Mouse (Mus musculus) hindbrain, embryonic 13.5 days (tissue): ENCODE measurements at regions not wholly inside any gene's neighbourhood (a gene's known extent, or its start where the extent isn't known, plus 50 kb on each side); places are given as distances from the start of the nearest gene placed in this dataset.
"Not testable (repeated sequence)": the region's sequence is repeated elsewhere in the genome, so short reads cannot be mapped to it uniquely, and the experiment has no call there.

ENCODE experiments used
- ATAC-seq: fragments of 200-750 bp; cut with Nextera tagmentation; 2 replicates; pipeline ENCODE4 v1.8.0; 2017; ENCODE audit warnings: moderate TSS enrichment; ENCODE audit not compliant: low FRiP score
- H3K27ac ChIP-seq: fragments of 300-500 bp; sonication (generic); 2 replicates; pipeline ENCODE4 v1.5.1; 2015; ENCODE audit warnings: inconsistent platforms, mild to moderate bottlenecking, moderate library complexity
- H3K27me3 ChIP-seq: fragments of 300-500 bp; sonication (generic); 2 replicates; pipeline ENCODE4 v1.6.1; 2015; ENCODE audit warnings: mild to moderate bottlenecking, inconsistent platforms
- H3K36me3 ChIP-seq: fragments of 300-500 bp; sonication (generic); 2 replicates; pipeline ENCODE4 v1.6.1; 2015; ENCODE audit warnings: mild to moderate bottlenecking, inconsistent platforms
- H3K4me1 ChIP-seq: fragments of 300-500 bp; sonication (generic); replicated peaks from 2 replicates; pipeline ENCODE4 v1.6.1; 2015; ENCODE audit warnings: inconsistent platforms
- H3K4me2 ChIP-seq: fragments of 300-500 bp; sonication (generic); 2 replicates; pipeline ENCODE4 v1.6.1; 2015; ENCODE audit warnings: inconsistent platforms, mild to moderate bottlenecking, moderate library complexity
- H3K4me3 ChIP-seq: fragments of 300-500 bp; sonication (generic); 2 replicates; pipeline ENCODE4 v1.5.1; 2015; ENCODE audit warnings: mild to moderate bottlenecking, inconsistent platforms
- H3K9ac ChIP-seq: fragments of 300-500 bp; sonication (generic); 2 replicates; pipeline ENCODE4 v1.6.1; 2015; ENCODE audit warnings: mild to moderate bottlenecking, inconsistent platforms
- H3K9me3 ChIP-seq: fragments of 300-500 bp; sonication (generic); 2 replicates; pipeline ENCODE4 v1.6.1; 2016; ENCODE audit warnings: inconsistent platforms
- WGBS: fragments of 180-500 bp; shearing (Covaris S2); methylation state at CpG from one replicate; pipeline ENCODE4 v1.1.7; 2015; 5-methylcytosine and 5-hydroxymethylcytosine counted together

- no peaks in the 10 kb centered on the region for H3K27me3 ChIP-seq
- H3K36me3 ChIP-seq = no peaks in the 10 kb centered on the region
- no peaks in the 10 kb centered on the region for H3K9me3 ChIP-seq
- H3K27ac ChIP-seq = no peak overlapping the region
- H3K9ac ChIP-seq = no peak overlapping the region
- WGBS = 80% methylated on average over 3 of the region's 3 CpGs
- H3K4me1 ChIP-seq = no peaks in the 10 kb centered on the region
- no peak overlapping the region for H3K4me2 ChIP-seq
- H3K4me3 ChIP-seq = no peak overlapping the region
- ATAC-seq = no peak
Measured at GRCm38 (mm10) chr15:5695015-5695414, 451.0 kb upstream of the Ptger4 start.

- no peaks in the 10 kb centered on the region for H3K4me1 ChIP-seq
- H3K9ac ChIP-seq = no peak overlapping the region
- WGBS = 92% methylated on average over 5 of the region's 5 CpGs
- no peaks in the 10 kb centered on the region for H3K36me3 ChIP-seq
- H3K27ac ChIP-seq = no peak overlapping the region
- H3K27me3 ChIP-seq = no peaks in the 10 kb centered on the region
- no peak for ATAC-seq
- H3K4me2 ChIP-seq = no peak overlapping the region
- no peak overlapping the region for H3K4me3 ChIP-seq
- H3K9me3 ChIP-seq = no peaks in the 10 kb centered on the region
Measured at GRCm38 (mm10) chr15:5708454-5708853, 464.5 kb upstream of the Ptger4 start.

DNA sequence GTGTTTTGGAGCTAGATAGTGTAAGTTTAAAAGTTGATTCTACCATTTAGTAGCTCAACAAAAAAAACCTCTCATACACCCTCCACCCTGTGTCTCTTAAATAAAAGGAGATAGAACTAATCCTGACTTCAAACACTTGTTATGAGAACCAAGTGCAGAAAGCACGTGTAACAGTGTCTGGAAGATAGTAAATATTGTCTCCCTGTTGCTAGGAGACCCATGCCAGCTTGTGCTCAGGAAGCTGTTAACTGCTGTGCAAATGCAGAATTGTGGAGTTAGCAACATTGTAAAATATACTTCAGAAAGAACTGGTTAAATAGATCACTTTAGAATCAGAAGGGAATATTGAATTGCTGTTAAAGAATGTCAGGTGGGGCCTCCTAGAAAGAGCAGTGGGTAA lies 496.7 kb upstream of the Ptger4 start:
- no peak overlapping the region for H3K4me2 ChIP-seq
- no peaks in the 10 kb centered on the region for H3K27me3 ChIP-seq
- WGBS = 41% methylated on average over 1 of the region's 1 CpGs
- no peaks in the 10 kb centered on the region for H3K4me1 ChIP-seq
- H3K4me3 ChIP-seq = no peak overlapping the region
- H3K9me3 ChIP-seq = no peaks in the 10 kb centered on the region
- no peak for ATAC-seq
- no peak overlapping the region for H3K27ac ChIP-seq
- no peak overlapping the region for H3K9ac ChIP-seq
- no peaks in the 10 kb centered on the region for H3K36me3 ChIP-seq

DNA sequence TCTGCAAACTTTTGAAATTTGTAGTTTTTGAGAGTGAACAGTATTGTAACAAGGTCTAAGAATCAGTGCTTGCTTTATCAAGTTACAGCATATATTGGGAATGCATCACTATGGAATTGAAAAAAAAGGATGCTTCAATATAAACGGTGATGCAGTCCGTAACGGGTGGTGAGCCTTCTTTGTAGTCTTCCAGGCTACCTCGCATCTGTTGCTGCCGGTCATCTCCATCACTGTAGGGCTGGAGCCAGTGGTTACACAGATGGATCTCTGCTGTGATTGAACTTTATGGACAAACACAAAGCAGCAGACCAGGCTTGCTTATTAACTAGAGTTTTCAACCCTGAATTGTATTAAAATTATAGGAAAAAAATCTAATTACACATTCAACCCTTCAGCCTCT lies 499.9 kb upstream of the Ptger4 start:
- H3K4me2 ChIP-seq = no peak overlapping the region
- no peaks in the 10 kb centered on the region for H3K9me3 ChIP-seq
- H3K27me3 ChIP-seq = no peaks in the 10 kb centered on the region
- no peaks in the 10 kb centered on the region for H3K36me3 ChIP-seq
- no peaks in the 10 kb centered on the region for H3K4me1 ChIP-seq
- 94% methylated on average over 5 of the region's 5 CpGs for WGBS
- H3K9ac ChIP-seq = no peak overlapping the region
- no peak for ATAC-seq
- no peak overlapping the region for H3K4me3 ChIP-seq
- no peak overlapping the region for H3K27ac ChIP-seq

- WGBS = 92% methylated on average over 2 of the region's 2 CpGs
Measured at GRCm38 (mm10) chr15:5758690-5759089, 514.7 kb upstream of the Ptger4 start.

DNA sequence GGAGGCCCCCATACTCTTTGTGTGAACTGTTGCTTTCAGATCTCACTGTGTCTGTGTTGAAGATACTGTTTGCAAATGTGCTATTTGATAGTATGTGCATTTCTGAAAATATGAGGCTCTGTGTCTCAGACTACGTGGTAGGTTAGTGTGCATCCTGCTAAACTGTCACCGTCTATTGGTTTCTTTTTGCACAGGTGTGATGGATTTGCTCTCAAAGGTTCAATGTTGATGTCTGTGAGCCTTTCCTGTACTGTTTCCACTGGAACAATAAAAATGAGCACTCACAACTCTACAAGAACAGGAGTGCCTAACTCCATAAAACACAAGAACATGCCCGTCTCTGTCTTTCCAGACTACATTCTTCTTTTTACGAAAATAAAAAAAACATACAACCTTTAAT lies 518.2 kb upstream of the Ptger4 start:
- no peak overlapping the region for H3K4me2 ChIP-seq
- H3K27me3 ChIP-seq = no peaks in the 10 kb centered on the region
- no peak for ATAC-seq
- H3K4me1 ChIP-seq = no peaks in the 10 kb centered on the region
- H3K27ac ChIP-seq = no peak overlapping the region
- H3K9me3 ChIP-seq = no peaks in the 10 kb centered on the region
- no peaks in the 10 kb centered on the region for H3K36me3 ChIP-seq
- WGBS = 90% methylated on average over 4 of the region's 4 CpGs
- no peak overlapping the region for H3K4me3 ChIP-seq
- no peak overlapping the region for H3K9ac ChIP-seq

More at GRCm38 (mm10) chr15:5758690-5759089, 514.7 kb upstream of the Ptger4 start:
- H3K36me3 ChIP-seq = no peaks in the 10 kb centered on the region
- no peak overlapping the region for H3K27ac ChIP-seq
- H3K4me2 ChIP-seq = no peak overlapping the region
- ATAC-seq = no peak
- H3K4me1 ChIP-seq = no peaks in the 10 kb centered on the region
- H3K9ac ChIP-seq = no peak overlapping the region
- no peaks in the 10 kb centered on the region for H3K27me3 ChIP-seq
- H3K4me3 ChIP-seq = no peak overlapping the region
- H3K9me3 ChIP-seq = no peaks in the 10 kb centered on the region

GRCm38 (mm10) chr15:5777074-5777473 lies 522.5 kb upstream of the Dab2 start:
- WGBS = 85% methylated on average over 4 of the region's 4 CpGs

GRCm38 (mm10) chr15:5799917-5800316 lies 499.7 kb upstream of the Dab2 start:
- Histone ChIP-seq H3K27me3 (no peaks in the 10 kb centered on the region), H3K4me3 (no peak overlapping the region), H3K9ac (no peak overlapping the region), H3K9me3 (no peaks in the 10 kb centered on the region), H3K27ac (no peak overlapping the region), H3K4me2 (no peak overlapping the region), H3K4me1 (no peaks in the 10 kb centered on the region), H3K36me3 (no peaks in the 10 kb centered on the region)
- ATAC-seq = no peak
- WGBS = 88% methylated on average over 3 of the region's 3 CpGs

More at GRCm38 (mm10) chr15:5777074-5777473, 522.5 kb upstream of the Dab2 start:
- Histone ChIP-seq H3K4me1 (no peaks in the 10 kb centered on the region), H3K27me3 (no peaks in the 10 kb centered on the region), H3K9me3 (no peaks in the 10 kb centered on the region), H3K27ac (no peak overlapping the region), H3K36me3 (no peaks in the 10 kb centered on the region), H3K4me3 (no peak overlapping the region), H3K4me2 (no peak overlapping the region), H3K9ac (no peak overlapping the region)
- no peak for ATAC-seq

DNA sequence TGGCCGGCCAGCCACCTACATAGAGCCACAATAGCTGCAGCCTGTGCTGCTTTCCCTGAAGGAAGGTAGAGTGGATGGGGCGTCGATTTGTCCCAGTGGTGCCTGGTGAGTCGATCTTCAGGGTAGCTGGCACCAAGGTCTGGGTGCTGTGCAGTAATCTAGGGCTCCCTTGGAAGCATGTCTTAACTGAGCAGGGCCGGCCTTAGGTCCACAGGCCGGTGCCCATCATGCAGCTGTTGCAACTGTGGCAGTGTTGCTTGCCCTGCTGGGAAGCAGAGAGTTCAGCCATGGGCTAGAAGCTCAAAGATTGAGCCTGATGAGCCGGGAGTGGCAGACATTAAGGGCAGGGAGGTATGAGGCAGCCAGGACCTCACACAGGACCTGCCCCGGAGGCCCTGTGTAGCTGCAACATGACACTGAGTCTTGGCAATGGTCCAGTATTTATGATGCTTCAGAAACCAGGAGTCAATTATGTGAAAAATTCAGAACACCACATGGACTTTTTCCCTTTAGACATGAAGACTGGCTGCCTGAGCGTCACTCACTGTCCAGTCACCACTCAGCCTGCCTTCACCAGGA lies 488.3 kb upstream of the Dab2 start:
- Histone ChIP-seq H3K9ac (no peak overlapping the region), H3K4me3 (no peak overlapping the region), H3K9me3 (no peaks in the 10 kb centered on the region), H3K27me3 (no peaks in the 10 kb centered on the region), H3K4me1 (no peaks in the 10 kb centered on the region), H3K36me3 (no peaks in the 10 kb centered on the region), H3K27ac (no peak overlapping the region), H3K4me2 (no peak overlapping the region)
- 81% methylated on average over 9 of the region's 9 CpGs for WGBS
- no peak for ATAC-seq

- H3K9ac ChIP-seq = no peak overlapping the region
- H3K4me3 ChIP-seq = no peak overlapping the region
- no peaks in the 10 kb centered on the region for H3K36me3 ChIP-seq
- no peak overlapping the region for H3K4me2 ChIP-seq
- no peaks in the 10 kb centered on the region for H3K9me3 ChIP-seq
- H3K27me3 ChIP-seq = no peaks in the 10 kb centered on the region
- no peak for ATAC-seq
- H3K27ac ChIP-seq = no peak overlapping the region
- 83% methylated on average over 1 of the region's 1 CpGs for WGBS
- H3K4me1 ChIP-seq = no peaks in the 10 kb centered on the region
Measured at GRCm38 (mm10) chr15:5811958-5812357, 487.6 kb upstream of the Dab2 start.

DNA sequence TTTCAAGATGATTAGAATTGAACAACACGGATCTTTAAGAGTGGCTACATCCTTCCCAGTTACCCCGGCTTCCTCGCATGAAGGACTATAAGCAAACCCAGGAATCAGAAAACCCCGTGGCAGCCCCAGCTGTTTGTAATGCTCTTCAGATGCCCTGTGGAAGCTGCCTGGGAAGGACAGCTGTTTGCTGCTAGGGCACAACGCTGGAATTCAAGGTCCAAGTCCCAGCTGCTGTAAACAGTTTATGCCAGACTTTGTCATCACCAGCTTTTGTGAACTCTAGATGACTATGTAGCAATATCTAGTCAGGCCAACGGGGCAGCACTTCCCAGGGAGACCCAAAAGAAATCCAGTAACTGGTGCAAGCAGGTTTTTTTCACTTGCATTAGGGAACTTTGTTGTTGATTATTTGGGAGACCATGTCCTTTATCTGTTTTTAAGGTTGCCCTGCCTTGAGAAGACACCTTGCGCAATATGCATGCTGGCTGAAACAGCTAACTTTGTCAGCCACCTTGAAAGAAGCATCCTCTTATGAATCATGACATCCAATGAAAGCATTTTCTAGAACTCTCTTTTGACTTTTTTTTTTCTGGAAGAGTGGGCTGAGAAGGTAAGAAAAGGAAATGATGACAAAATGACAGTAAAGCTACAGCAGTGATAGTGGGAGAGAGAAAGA lies 481.5 kb upstream of the Dab2 start:
- Histone ChIP-seq H3K27ac (no peak overlapping the region), H3K4me3 (no peak overlapping the region), H3K4me1 (no peaks in the 10 kb centered on the region), H3K36me3 (no peaks in the 10 kb centered on the region), H3K9me3 (no peaks in the 10 kb centered on the region), H3K9ac (no peak overlapping the region), H3K27me3 (no peaks in the 10 kb centered on the region), H3K4me2 (no peak overlapping the region)
- ATAC-seq = no peak
- 72% methylated on average over 7 of the region's 7 CpGs for WGBS

DNA sequence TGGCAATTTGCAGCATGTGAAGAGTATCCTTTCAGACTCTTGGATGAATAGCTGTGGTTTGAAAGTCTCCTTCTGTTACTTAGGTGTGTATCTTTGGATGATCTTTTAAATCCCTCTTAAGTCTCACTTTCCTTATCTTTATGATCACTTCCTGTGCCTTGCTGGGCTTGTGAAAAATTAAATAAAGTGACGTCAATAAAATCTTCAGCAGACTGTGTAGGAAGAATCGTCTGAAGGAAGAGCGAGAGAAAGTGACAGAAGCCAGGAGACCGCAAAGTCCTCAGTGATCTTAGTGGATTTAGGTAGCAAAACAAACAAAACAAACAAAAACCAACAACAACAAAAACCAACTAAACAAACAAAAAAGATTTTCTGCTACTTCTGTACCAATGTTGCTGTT lies 459.6 kb upstream of the Dab2 start:
- no peaks in the 10 kb centered on the region for H3K4me1 ChIP-seq
- no peak overlapping the region for H3K9ac ChIP-seq
- no peak overlapping the region for H3K4me2 ChIP-seq
- no peak overlapping the region for H3K4me3 ChIP-seq
- no peaks in the 10 kb centered on the region for H3K9me3 ChIP-seq
- WGBS = 92% methylated on average over 4 of the region's 4 CpGs
- H3K27ac ChIP-seq = no peak overlapping the region
- no peaks in the 10 kb centered on the region for H3K27me3 ChIP-seq
- no peak for ATAC-seq
- no peaks in the 10 kb centered on the region for H3K36me3 ChIP-seq

DNA sequence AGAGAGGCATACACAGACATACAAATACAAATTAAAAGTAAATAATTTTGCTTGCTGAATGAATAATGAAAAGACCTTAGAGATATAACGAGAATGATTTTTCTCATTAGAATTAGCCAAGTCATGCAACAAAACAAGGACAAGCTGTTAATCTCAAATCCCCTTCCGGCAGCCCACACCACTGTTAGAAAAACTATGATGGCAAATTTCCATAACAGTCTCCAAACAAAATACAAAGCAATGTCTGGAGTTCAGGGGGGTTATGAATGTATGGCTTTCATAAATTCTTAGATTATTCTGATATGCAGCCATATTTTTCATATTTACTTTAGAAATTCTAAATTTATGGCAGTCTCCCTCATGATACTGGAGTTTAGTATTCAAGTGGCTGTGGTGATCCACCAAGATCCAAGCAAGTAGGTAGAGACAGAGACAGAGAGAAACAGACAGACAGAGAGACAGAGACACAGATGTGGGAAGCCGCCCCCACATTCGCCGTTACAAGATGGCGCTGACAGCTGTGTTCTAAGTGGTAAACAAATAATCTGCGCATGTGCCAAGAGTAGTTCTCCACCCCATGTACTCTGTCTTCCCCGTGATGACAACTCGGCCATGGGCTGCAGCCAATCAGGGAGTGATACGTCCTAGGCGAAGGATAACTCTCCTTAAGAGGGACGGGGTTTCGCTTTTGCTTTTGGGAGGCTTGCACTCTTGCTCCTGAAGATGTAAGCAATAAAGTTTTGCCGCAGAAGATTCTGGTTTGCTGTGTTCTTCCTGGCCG lies 458.0 kb upstream of the Dab2 start:
- not testable (repeated sequence) for H3K4me2 ChIP-seq, H3K27me3 ChIP-seq

More for the DNA sequence above, 458.0 kb upstream of the Dab2 start:
- not testable (repeated sequence) for H3K4me1 ChIP-seq, H3K36me3 ChIP-seq, H3K4me3 ChIP-seq, H3K9ac ChIP-seq, H3K9me3 ChIP-seq, ATAC-seq, H3K27ac ChIP-seq
- WGBS = 96% methylated on average over 15 of the region's 15 CpGs
